Mouse (Mus musculus) NIH3T3 (cell line): Measurements from ENCODE around the gene Ube2d3.

Experiments
- DNase-seq: peaks from one replicate; pipeline ENCODE4 v3.0.0-alpha.2; 2012; ENCODE audit warnings: low read depth

Gene Ube2d3

GRCm38 (mm10) chr3:135437758-135438495 is at the start of gene Ube2d3:
Gene Ube2d3 (plus strand): TSS chr3:135438149.
- DNase-seq: peak; percentile 99

DNA sequence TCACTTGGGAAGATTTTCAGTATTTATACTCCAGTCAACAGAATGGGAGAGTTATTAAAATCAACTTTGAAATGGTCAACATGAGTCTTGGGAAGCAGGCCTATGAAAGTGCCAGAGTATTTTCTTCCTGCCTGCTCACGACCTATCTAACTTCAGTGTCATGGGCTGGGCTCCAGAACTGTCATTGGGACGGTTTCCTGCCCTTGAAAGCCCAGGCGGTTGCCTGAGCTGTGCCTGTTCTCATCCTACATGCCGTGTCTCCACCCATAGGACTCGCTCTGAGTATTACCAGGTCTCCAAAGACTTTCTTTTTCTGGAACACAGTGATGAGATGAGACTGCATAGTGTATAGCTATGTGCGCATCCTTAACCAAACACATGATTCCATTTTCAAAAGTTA is 44.8 kb upstream of the Ube2d3 start:
- no peak for DNase-seq

- DNase-seq: no peak
Measured at GRCm38 (mm10) chr3:135395085-135395484, 42.9 kb upstream of the Ube2d3 start.

- DNase-seq: no peak
Measured at GRCm38 (mm10) chr3:135396081-135396480, 41.9 kb upstream of the Ube2d3 start.

DNA sequence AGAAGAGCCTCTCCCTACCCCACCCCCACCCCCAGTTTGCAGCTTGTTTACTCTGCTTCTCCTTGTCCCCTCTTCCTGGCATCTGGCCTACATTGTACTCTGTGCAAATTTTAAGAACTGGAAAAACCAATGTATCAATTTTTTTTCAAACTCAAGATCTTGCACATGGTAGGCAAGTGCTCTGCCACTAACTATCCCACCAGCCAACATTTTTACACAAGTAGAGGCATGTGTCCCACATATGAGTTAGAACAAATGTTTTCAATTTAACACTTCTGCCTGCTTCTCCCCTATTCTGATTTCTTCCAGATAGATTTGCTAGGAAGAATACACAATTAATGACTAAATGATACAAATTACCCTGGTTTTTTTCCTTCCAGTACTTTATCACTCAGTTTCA is 40.8 kb upstream of the Ube2d3 start:
- DNase-seq: no peak

GRCm38 (mm10) chr3:135402201-135402658 is 35.7 kb upstream of the Ube2d3 start:
- DNase-seq: peak; percentile 95

DNA sequence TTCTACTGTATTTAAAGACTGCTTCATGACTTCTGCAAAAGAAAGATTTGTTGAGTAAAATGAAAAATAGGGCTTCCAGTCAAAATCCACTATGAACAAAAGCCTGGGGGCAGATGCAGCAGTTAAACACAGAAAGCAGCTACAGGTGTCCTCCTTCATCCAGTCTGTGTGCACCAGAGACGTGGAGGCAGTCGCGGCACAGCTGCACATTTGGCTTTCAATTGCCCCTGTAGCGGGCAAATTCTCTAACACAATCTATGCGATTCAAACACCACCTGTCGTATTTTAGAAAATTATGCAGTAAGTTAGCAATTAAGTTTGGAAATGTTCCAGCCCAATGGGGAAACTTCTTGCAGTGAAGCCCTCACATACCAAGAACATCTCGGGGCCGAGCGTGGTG is 34.7 kb upstream of the Ube2d3 start:
- no peak for DNase-seq

DNA sequence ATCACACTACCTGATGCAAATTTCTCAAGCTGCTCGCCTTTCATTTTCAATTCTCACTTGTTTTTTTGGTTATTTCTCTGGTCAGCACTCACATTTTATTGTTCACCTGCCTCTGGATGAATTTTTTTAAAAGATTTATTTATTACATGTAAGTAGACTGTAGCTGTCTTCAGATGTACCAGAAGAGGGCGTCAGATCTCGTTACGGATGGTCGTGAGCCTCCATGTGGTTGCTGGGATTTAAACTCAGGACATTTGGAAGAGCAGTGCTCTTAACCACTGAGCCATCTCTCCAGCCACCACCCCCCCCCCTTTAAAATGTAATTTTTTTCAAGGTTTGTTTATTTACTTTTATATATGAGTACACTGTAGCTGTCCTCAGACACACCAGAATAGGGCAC is 34.1 kb upstream of the Ube2d3 start:
- peak; percentile 31 for DNase-seq

DNA sequence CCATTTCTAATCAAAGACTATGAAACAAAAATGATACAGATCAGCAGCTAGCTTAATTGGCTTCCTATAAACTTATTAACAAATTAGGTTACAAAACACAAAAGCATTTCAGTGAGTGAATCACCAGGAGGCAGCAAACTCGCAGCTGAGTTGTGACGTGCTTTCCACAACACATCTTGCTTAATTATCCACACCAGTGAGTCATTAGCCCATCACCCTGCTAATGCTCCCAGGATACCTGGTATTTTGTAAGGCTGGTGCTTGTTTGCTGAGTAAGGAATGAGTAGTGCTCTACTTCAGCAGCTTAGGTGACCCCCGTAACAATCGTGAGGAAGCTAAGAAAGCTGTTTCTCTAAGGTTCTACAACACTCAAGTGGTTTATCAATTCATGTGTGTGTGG is 33.4 kb upstream of the Ube2d3 start:
- DNase-seq: peak; percentile 58

DNA sequence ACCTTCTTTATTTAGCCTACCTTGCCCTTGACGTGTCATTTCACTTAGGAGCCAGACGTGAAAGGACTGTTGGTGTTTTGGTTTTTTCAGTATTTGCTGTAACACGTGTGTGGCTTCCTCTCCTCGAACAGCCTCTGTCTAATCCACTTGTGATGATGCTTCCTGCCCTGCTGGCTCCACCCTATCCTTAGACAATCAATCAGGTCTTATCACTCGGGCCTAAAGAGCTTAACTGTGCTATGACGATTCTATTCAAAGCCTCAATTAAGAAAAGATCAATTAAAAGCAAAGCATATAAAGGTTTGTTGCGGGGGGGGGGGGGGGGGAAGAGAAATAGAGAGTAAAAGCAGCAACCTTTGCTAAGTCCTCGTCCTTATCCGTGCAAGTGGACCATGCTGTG is 30.6 kb upstream of the Ube2d3 start:
- no peak for DNase-seq

- no peak for DNase-seq
Measured at GRCm38 (mm10) chr3:135409219-135409618, 28.7 kb upstream of the Ube2d3 start.

DNA sequence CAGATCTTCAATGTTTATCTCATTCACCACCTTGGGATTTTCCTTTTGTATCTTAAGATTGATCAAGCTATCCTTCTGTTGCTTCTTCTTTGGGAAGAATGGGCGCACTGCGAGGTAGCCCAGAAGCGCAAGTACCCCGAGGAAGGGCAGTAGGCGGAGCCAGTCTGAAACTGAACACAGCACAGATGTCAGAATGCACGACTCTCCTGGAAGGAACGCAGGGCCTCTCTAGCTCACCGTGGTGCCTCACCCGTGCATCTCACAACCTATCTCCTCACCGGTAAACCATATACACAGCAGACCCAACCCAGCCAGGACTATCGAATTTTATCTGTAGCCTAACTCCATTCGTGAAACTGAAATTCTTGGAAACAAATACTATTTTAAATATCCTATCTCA is 26.9 kb upstream of the Ube2d3 start:
- DNase-seq: no peak

GRCm38 (mm10) chr3:135411824-135412223 is 26.1 kb upstream of the Ube2d3 start:
- no peak for DNase-seq

DNA sequence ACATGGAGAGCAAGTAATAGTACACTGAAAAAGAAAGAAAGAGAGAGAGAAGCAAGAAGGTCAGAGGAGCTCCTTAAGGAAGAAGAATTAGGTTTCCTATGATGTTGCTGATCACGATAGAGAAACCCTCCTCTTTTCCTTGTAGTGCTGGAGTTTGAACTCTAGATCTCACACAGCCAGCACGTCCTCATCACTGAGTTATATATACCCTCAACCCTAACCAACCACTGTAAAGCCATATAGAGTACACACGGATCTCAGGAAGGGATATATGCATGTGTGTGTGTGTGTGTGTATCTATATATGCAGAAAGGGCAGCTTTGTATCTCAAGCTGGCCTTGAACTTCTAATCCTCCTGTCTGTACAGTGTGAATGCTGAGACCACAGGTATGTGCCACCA is 20.7 kb upstream of the Ube2d3 start:
- no peak for DNase-seq

DNA sequence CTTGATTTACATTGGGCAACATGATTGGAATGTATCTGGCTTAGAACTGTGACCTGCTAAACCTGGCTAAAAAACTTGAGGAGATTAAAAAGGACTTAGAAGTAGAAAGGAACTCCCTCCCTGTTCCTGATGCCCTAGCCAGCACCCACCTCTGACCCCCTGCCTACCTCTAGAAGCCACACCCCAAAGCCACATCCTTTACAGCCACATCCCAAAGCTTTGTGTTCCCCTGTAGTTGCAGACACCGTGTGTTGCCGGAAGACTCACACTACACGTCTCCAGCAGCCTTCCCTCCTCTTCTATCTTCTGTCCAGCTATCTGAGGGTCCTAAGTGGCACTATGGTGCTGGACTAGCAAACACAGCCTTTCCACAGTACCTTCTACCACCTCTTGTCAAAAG is 20.1 kb upstream of the Ube2d3 start:
- DNase-seq: no peak

DNA sequence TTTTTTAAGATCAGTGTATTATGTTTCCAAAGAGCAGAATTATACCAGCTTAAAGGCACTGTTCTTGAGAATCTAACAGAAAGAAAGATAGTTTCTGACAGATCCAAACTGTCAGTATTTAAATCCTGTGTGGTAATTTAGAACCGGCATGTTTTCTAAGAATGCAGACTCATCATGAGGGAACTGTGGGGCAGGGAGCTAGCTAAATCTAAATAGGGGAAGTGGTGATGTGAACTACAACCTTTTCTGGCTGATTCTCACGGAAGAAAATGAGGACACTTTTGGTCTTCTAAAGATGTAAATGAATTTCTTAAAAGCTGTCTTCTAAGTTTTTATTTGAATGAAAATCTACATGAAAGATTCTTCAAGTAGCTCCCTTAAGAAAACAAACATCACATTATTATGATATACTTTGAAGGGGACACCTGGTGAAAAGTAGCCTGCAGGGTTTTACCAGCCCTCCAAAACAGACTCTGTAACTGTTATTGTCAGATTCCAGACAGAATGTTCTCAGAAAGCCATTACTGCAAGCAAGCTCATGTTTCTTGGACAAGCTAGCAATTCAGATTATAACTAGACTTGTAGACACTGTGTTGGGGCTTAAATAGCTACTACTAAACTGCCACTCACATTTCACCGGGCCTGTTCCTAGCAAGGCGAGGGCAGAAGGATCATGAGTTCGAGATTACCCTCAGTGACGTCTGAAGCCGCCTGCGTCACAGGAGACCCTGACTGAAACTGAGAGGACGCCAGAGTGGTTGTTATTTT is 17.2 kb upstream of the Ube2d3 start:
- DNase-seq: no peak

- no peak for DNase-seq
Measured at GRCm38 (mm10) chr3:135421310-135421594, 16.7 kb upstream of the Ube2d3 start.

DNA sequence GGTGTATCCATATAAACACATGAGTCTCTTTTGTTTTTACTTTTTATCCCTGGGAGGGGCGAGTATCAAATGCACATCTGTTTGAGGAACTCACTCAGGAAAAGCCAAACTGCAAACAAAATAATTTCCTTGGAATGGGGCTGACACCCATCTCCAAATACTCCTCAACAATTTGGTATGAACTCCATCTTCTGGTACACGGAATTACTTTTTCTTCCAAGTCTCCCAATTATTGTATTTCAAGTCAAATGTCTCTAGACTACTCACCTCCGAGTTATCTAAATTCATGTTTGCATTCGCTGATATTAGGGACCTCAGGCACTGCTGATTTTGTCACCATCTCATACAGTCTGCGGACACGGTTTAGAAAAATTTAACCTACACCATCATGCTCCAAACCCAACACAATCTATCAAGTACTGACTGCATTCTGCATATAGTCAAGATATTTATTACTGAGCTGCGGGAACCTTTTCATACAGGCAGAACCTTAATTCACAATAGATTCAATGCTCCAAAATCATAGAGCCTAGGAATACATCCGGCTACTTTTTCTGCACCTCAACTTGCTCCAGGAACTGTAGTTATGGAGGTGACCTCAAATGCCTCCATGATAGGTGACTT is 15.6 kb upstream of the Ube2d3 start:
- DNase-seq: no peak

- peak; percentile 92 for DNase-seq
Measured at GRCm38 (mm10) chr3:135422856-135423607, 14.9 kb upstream of the Ube2d3 start.

GRCm38 (mm10) chr3:135423608-135424212 is 14.2 kb upstream of the Ube2d3 start, which contains the start of gene Cisd2:
Gene Cisd2 (minus strand): TSS chr3:135423925.
- DNase-seq: peak; percentile 22

DNA sequence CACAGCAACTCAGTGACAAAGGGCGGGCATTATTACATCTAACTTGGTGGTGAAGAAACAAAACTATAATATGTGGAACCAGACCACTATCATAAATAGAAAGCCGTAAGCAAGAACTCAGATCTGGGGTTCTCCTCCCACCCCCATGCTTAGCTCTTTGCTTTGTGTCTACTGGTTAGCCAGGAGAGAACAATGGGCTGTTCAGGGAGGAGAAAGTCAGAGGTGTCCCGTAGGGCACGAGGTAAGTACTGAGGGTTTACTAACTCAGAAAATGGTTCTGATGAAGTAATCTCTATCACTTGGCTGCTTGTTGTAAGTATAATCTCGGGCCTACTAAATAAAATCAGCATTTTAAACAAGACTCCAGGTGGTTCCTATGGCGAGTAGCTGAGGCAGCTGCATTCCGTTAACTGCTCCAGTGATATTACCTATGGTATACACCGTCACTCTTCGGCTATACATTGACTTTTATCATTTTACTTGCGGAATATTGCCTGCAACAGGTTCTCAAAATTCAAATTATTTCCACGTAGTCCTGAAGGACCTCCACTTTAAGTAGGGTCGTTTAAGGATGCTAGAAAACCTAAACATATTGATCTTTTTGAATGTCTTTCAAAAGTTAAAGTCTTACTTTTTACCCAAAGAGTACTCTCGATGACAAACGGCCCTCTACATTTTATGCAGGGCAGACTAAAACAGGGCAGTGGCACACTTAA is 890 bp upstream of the Ube2d3 start:
- no peak for DNase-seq
